ENCODE assay signal across 10 mouse cellular contexts in genomic region chr4:142277481-142278196, GRCm38 (mm10). TPM values are rescaled to one million over a fixed set of nuclear protein-coding genes. Genes with fewer than 3 reads are reported as not detected.
DNase-seq lines count a peak whose midpoint lies in the region; ATAC-seq and TF ChIP-seq lines count a peak whose summit lies in the region.
"Had no signal": no experiment of that assay in that cellular context is flagged by ENCODE, and none has a peak within 500 bp of the region (broad histone marks: within the 10 kb centered on the region; RNA-seq: fewer than 3 reads in every experiment).

No protein-coding gene starts in this region.

- no peaks in the 10 kb centered on the region for H3K36me3 ChIP-seq in stomach, postnatal 0 days (ENCODE audit: control insufficient read depth, insufficient read depth, low read length)

- TF ChIP-seq EP300 in stomach, postnatal 0 days (optimal IDR thresholded peaks at IDR 0.05): no peak

- H3K4me2 ChIP-seq in stomach, postnatal 0 days (replicated peaks; ENCODE audit: low read depth): no peak overlapping the region; the same call in 1 of the 2 replicates

- no peaks in the 10 kb centered on the region for H3K27me3 ChIP-seq in stomach, postnatal 0 days (ENCODE audit: control insufficient read depth, insufficient read depth, low read length)
- H3K27me3 ChIP-seq: CH12.LX had no signal

- WGBS in stomach, postnatal 0 days: 34% methylated on average over 20 of the region's 20 CpGs

- H3K4me3 ChIP-seq in stomach, postnatal 0 days (ENCODE audit: low read depth, low read length): no peak overlapping the region
- H3K4me3 ChIP-seq: erythroblast, embryonic 14.5 days had no signal

- peak; percentile 12 to 16 for DNase-seq in heart, adult 18-20 months
- no peak for DNase-seq in heart, adult 9 months (ENCODE audit: low spot score in 2 of 2)
- DNase-seq in forelimb bud, embryonic 11.5 days (ENCODE audit: low read depth, low spot score): peak; percentile 40
- peak; percentile 63 to 84 for DNase-seq in kidney, postnatal 25 days
- DNase-seq in stomach, postnatal 0 days (ENCODE audit: low spot score): peak; percentile 41
- no peak for DNase-seq in urinary bladder, postnatal 4 days (ENCODE audit: low spot score in 2 of 2)
- no peak for DNase-seq in spleen, postnatal 14 days (ENCODE audit: low spot score in 2 of 2)

- H3K9me3 ChIP-seq in stomach, postnatal 0 days (ENCODE audit: control insufficient read depth, low read length): no peaks in the 10 kb centered on the region

- H3K4me1 ChIP-seq in stomach, postnatal 0 days (replicated peaks; ENCODE audit: control insufficient read depth, insufficient read depth): peaks cover 3% of the 10 kb centered on the region; the same call in 1 of the 2 replicates

- no peak overlapping the region for H3K9ac ChIP-seq in stomach, postnatal 0 days (ENCODE audit: low read length)

- no peak for TF ChIP-seq CTCF in stomach, postnatal 0 days (IDR thresholded peaks at IDR 0.05; ENCODE audit: low read depth)

- ATAC-seq in cerebellum, adult (ENCODE audit: insufficient number of reproducible peaks, low FRiP score, low TSS enrichment): peak; percentile 67; the same call in 1 of the 2 replicates
- ATAC-seq in stomach, postnatal 0 days (ENCODE audit: low FRiP score, low TSS enrichment): peak; percentile 60

- no peak overlapping the region for H3K27ac ChIP-seq in stomach, postnatal 0 days (replicated peaks)

RNA-seq across cellular contexts. Expression of gene Kazn, which starts 38.4 kb away (rescaled TPM):
- total RNA-seq in heart, adult 18-20 months (2021): 1 to 10 TPM; 2.8 to 3.1 TPM
- 11.4 and 13.6 TPM in 2 replicates for polyA plus RNA-seq in stomach, postnatal 0 days (2015; fragmentation: Nextera tagmentation; extraction: Ambion mirVana)

Comparison
In these comparisons a context has a peak if more than half of its experiments do, and no peak if none do; other contexts are left out.
1. DNase-seq: peak in heart, adult 18-20 months (2 of 2), forelimb bud, embryonic 11.5 days (single experiment), kidney, postnatal 25 days (2 of 2) and stomach, postnatal 0 days (single experiment); none in heart, adult 9 months (0 of 2), urinary bladder, postnatal 4 days (0 of 2) and spleen, postnatal 14 days (0 of 2).